9 mouse cellular contexts compared by ENCODE assay signal in genomic region chr13:21752356-21752755, GRCm38 (mm10). TPM values are rescaled to one million over a fixed set of nuclear protein-coding genes. Genes with fewer than 3 reads are reported as not detected.
DNase-seq lines count a peak whose midpoint lies in the region; ATAC-seq and TF ChIP-seq lines count a peak whose summit lies in the region.
"Had no signal": no experiment of that assay in that cellular context is flagged by ENCODE, and none has a peak within 500 bp of the region (broad histone marks: within the 10 kb centered on the region; RNA-seq: fewer than 3 reads in every experiment).

No protein-coding gene starts in this region.

- H3K4me1 ChIP-seq in kidney, postnatal 0 days (replicated peaks; ENCODE audit: insufficient read depth, low read length) = no peaks in the 10 kb centered on the region
- no peaks in the 10 kb centered on the region; the same call in 1 of the 2 replicates for H3K4me1 ChIP-seq in hindbrain, embryonic 11.5 days (replicated peaks; ENCODE audit: control insufficient read depth, insufficient read depth, low read length)
- H3K4me1 ChIP-seq in midbrain, embryonic 15.5 days = peaks cover 26% of the 10 kb centered on the region

- WGBS in kidney, postnatal 0 days = 22% methylated on average over 3 of the region's 3 CpGs
- 49% methylated on average over 3 of the region's 3 CpGs for WGBS in hindbrain, embryonic 11.5 days
- 46% methylated on average over 3 of the region's 3 CpGs for WGBS in midbrain, embryonic 15.5 days

- H3K9me3 ChIP-seq in kidney, postnatal 0 days (replicated peaks; ENCODE audit: low read length) = no peaks in the 10 kb centered on the region
- H3K9me3 ChIP-seq in hindbrain, embryonic 11.5 days (ENCODE audit: control insufficient read depth, low read length) = no peaks in the 10 kb centered on the region
- H3K9me3 ChIP-seq in midbrain, embryonic 15.5 days = no peaks in the 10 kb centered on the region

- H3K27ac ChIP-seq in kidney, postnatal 0 days = no peak overlapping the region
- peak overlapping the region; percentile 59; the same call in 1 of the 2 replicates for H3K27ac ChIP-seq in hindbrain, embryonic 11.5 days (ENCODE audit: low read depth, low read length)
- H3K27ac ChIP-seq in midbrain, embryonic 15.5 days = 0 out of 2 replicates have a peak overlapping the region, but pooled peaks have one; percentile 12
- H3K27ac ChIP-seq in gastrocnemius, adult 2 months = no peak overlapping the region

- H3K4me3 ChIP-seq in kidney, postnatal 0 days (replicated peaks; ENCODE audit: low read depth, low read length) = no peak overlapping the region
- no peak overlapping the region for H3K4me3 ChIP-seq in hindbrain, embryonic 11.5 days (ENCODE audit: low read depth, low read length)
- no peak overlapping the region for H3K4me3 ChIP-seq in midbrain, embryonic 15.5 days
- no peak overlapping the region for H3K4me3 ChIP-seq in gastrocnemius, adult 2 months

- no peaks in the 10 kb centered on the region for H3K36me3 ChIP-seq in kidney, postnatal 0 days (ENCODE audit: insufficient read depth, low read length)
- H3K36me3 ChIP-seq in hindbrain, embryonic 11.5 days (ENCODE audit: control insufficient read depth, insufficient read depth, low read length) = no peaks in the 10 kb centered on the region
- no peaks in the 10 kb centered on the region for H3K36me3 ChIP-seq in midbrain, embryonic 15.5 days (replicated peaks)

- 0 out of 2 replicates have a peak overlapping the region, but pooled peaks have one; percentile 16 for H3K4me2 ChIP-seq in kidney, postnatal 0 days (ENCODE audit: low read length)
- no peak overlapping the region for H3K4me2 ChIP-seq in hindbrain, embryonic 11.5 days (replicated peaks; ENCODE audit: low read depth, low read length)
- H3K4me2 ChIP-seq in midbrain, embryonic 15.5 days = no peak overlapping the region

- peak; percentile 47 for DNase-seq in kidney, postnatal 0 days (ENCODE audit: low spot score)
- DNase-seq in kidney, postnatal 4 days = no peak
- DNase-seq in R1 (ENCODE audit: low read depth, low spot score) = peak; percentile 22
- DNase-seq in hindbrain, embryonic 11.5 days (ENCODE audit: low spot score) = peak; percentile 38
- no peak for DNase-seq in gastrocnemius, adult 2 months
- DNase-seq in adrenal gland, adult 8-10 months = no peak
- no peak for DNase-seq in adrenal gland, adult 18-20 months (ENCODE audit: low spot score in 2 of 2)

- H3K9ac ChIP-seq in kidney, postnatal 0 days (ENCODE audit: low read depth, low read length) = no peak overlapping the region
- no peak overlapping the region for H3K9ac ChIP-seq in hindbrain, embryonic 11.5 days (ENCODE audit: low read depth, low read length)
- no peak overlapping the region for H3K9ac ChIP-seq in midbrain, embryonic 15.5 days

- intact Hi-C loops in gastrocnemius, adult 2 months (cut with DNase I) = loop anchor here (5.0 kb wide), 1 partner anchor 35 kb away; the partner anchor contains the start of genes Hist1h2ai, Hist1h2bl and Hist1h3h

- TF ChIP-seq CTCF in kidney, postnatal 0 days (IDR thresholded peaks at IDR 0.05; ENCODE audit: low read depth) = no peak
- TF ChIP-seq CTCF in gastrocnemius, adult 2 months (IDR thresholded peaks at IDR 0.05) = no peak

- no peaks in the 10 kb centered on the region for H3K27me3 ChIP-seq in kidney, postnatal 0 days (ENCODE audit: insufficient read depth, low read length)
- H3K27me3 ChIP-seq in hindbrain, embryonic 11.5 days (ENCODE audit: control insufficient read depth, insufficient read depth, low read length) = no peaks in the 10 kb centered on the region
- H3K27me3 ChIP-seq in midbrain, embryonic 15.5 days (replicated peaks) = no peaks in the 10 kb centered on the region

- no peak for ATAC-seq in kidney, postnatal 0 days (replicated peaks; ENCODE audit: low FRiP score, low read depth)
- no peak for ATAC-seq in hindbrain, embryonic 11.5 days (ENCODE audit: low FRiP score)
- no peak for ATAC-seq in midbrain, embryonic 15.5 days (replicated peaks)

RNA-seq across cellular contexts. Expression of gene Hist1h2ak, which starts 1.3 kb away (rescaled TPM):
- 18.1 and 21.5 TPM in 2 replicates for polyA plus RNA-seq in kidney, postnatal 0 days (2015; fragmentation: Nextera tagmentation; extraction: Ambion mirVana)
- 4.9 and 6.5 TPM in 2 replicates for polyA plus RNA-seq in hindbrain, embryonic 11.5 days (2014; fragmentation: Nextera tagmentation; extraction: Ambion mirVana)
- polyA plus RNA-seq in midbrain, embryonic 15.5 days (2015; fragmentation: Nextera tagmentation; extraction: Ambion mirVana) = 5.5 and 6.9 TPM in 2 replicates
- total RNA-seq in gastrocnemius, adult 2 months (2021) = under 1 TPM in 1 of 2 experiments, not detected in 1; 0.98 TPM
- total RNA-seq in adrenal gland, adult 8-10 months (2022) = 10 to 100 TPM in 1 of 4 experiments, 1 to 10 TPM in 3; 6.2 to 10.4 (median 7.6) TPM
- 1 to 10 TPM; 7.9 to 8.1 TPM for total RNA-seq in adrenal gland, adult 18-20 months (2021)

RNA-seq across cellular contexts. Expression of gene Hist1h2bn, which starts 1.6 kb away (rescaled TPM):
- 1.8 and 4.6 TPM in 2 replicates for polyA plus RNA-seq in kidney, postnatal 0 days (2015; fragmentation: Nextera tagmentation; extraction: Ambion mirVana)
- 0.67 and 2.2 TPM in 2 replicates for polyA plus RNA-seq in hindbrain, embryonic 11.5 days (2014; fragmentation: Nextera tagmentation; extraction: Ambion mirVana)
- polyA plus RNA-seq in midbrain, embryonic 15.5 days (2015; fragmentation: Nextera tagmentation; extraction: Ambion mirVana) = 0.89 TPM in 1 of 2 replicates, not detected in the other
- 1 to 10 TPM in 1 of 2 experiments, not detected in 1; 1.4 TPM for total RNA-seq in gastrocnemius, adult 2 months (2021)
- 10 to 100 TPM; 10.1 to 17.6 (median 15.3) TPM for total RNA-seq in adrenal gland, adult 8-10 months (2022)
- 10 to 100 TPM; 11.4 to 15.3 TPM for total RNA-seq in adrenal gland, adult 18-20 months (2021)

RNA-seq across cellular contexts. Expression of gene Hist1h4k, which starts 2.1 kb away (rescaled TPM):
- polyA plus RNA-seq in kidney, postnatal 0 days (2015; fragmentation: Nextera tagmentation; extraction: Ambion mirVana) = 2.0 and 3.0 TPM in 2 replicates
- polyA plus RNA-seq in hindbrain, embryonic 11.5 days (2014; fragmentation: Nextera tagmentation; extraction: Ambion mirVana) = 2.4 and 8.0 TPM in 2 replicates
- polyA plus RNA-seq in midbrain, embryonic 15.5 days (2015; fragmentation: Nextera tagmentation; extraction: Ambion mirVana) = 1.8 and 4.2 TPM in 2 replicates
- total RNA-seq in gastrocnemius, adult 2 months (2021) = 10 to 100 TPM; 12.0 to 12.2 TPM
- total RNA-seq in adrenal gland, adult 8-10 months (2022) = 100 to 1,000 TPM in 3 of 4 experiments, 10 to 100 TPM in 1; 68.3 to 123 (median 109) TPM
- 10 to 100 TPM; 76.7 to 88.9 TPM for total RNA-seq in adrenal gland, adult 18-20 months (2021)

RNA-seq across cellular contexts. Expression of gene Hist1h4j, which starts 17.5 kb away (rescaled TPM):
- polyA plus RNA-seq in kidney, postnatal 0 days (2015; fragmentation: Nextera tagmentation; extraction: Ambion mirVana) = 0.34 and 0.65 TPM in 2 replicates
- 0.94 and 1.4 TPM in 2 replicates for polyA plus RNA-seq in hindbrain, embryonic 11.5 days (2014; fragmentation: Nextera tagmentation; extraction: Ambion mirVana)
- 0.93 TPM in 1 of 2 replicates, not detected in the other for polyA plus RNA-seq in midbrain, embryonic 15.5 days (2015; fragmentation: Nextera tagmentation; extraction: Ambion mirVana)
- total RNA-seq in gastrocnemius, adult 2 months (2021) = 1 to 10 TPM in 1 of 2 experiments, under 1 TPM in 1; 0.42 to 1.1 TPM
- total RNA-seq in adrenal gland, adult 8-10 months (2022) = 10 to 100 TPM in 3 of 4 experiments, 1 to 10 TPM in 1; 7.2 to 11.3 (median 10.4) TPM
- total RNA-seq in adrenal gland, adult 18-20 months (2021) = 1 to 10 TPM; 5.4 TPM

RNA-seq across cellular contexts. Expression of gene Hist1h1b, which starts 28.1 kb away (rescaled TPM):
- 13.2 and 13.8 TPM in 2 replicates for polyA plus RNA-seq in kidney, postnatal 0 days (2015; fragmentation: Nextera tagmentation; extraction: Ambion mirVana)
- polyA plus RNA-seq in hindbrain, embryonic 11.5 days (2014; fragmentation: Nextera tagmentation; extraction: Ambion mirVana) = 19.1 TPM in 2 replicates
- 3.4 and 3.7 TPM in 2 replicates for polyA plus RNA-seq in midbrain, embryonic 15.5 days (2015; fragmentation: Nextera tagmentation; extraction: Ambion mirVana)
- total RNA-seq in gastrocnemius, adult 2 months (2021) = under 1 TPM; 0.45 to 0.69 TPM
- total RNA-seq in adrenal gland, adult 8-10 months (2022) = 10 to 100 TPM; 13.2 to 18.9 (median 15.8) TPM
- total RNA-seq in adrenal gland, adult 18-20 months (2021) = 10 to 100 TPM in 1 of 2 experiments, 1 to 10 TPM in 1; 8.8 to 12.2 TPM
- polyA plus RNA-seq: testis, adult 2 months had no signal

Comparison
In these comparisons a context has a peak if more than half of its experiments do, and no peak if none do; other contexts are left out.
1. DNase-seq: peak in kidney, postnatal 0 days (single experiment), R1 (single experiment) and hindbrain, embryonic 11.5 days (single experiment); none in kidney, postnatal 4 days (0 of 2), gastrocnemius, adult 2 months (single experiment), adrenal gland, adult 8-10 months (single experiment) and adrenal gland, adult 18-20 months (0 of 2).
2. H3K27ac ChIP-seq: peak in hindbrain, embryonic 11.5 days (single experiment) and midbrain, embryonic 15.5 days (single experiment); none in kidney, postnatal 0 days (single experiment) and gastrocnemius, adult 2 months (single experiment).
3. RNA of gene Hist1h2bn, which starts 1.6 kb away (total RNA-seq): 10.1 to 17.6 TPM in adrenal gland, adult 8-10 months and 11.4 to 15.3 TPM in adrenal gland, adult 18-20 months; 1.4 TPM in gastrocnemius, adult 2 months; every median in the first group is over 4 times any median in the second.
4. RNA of gene Hist1h4k, which starts 2.1 kb away (total RNA-seq): 68.3 to 123 TPM in adrenal gland, adult 8-10 months and 76.7 to 88.9 TPM in adrenal gland, adult 18-20 months; 12.0 to 12.2 TPM in gastrocnemius, adult 2 months; every median in the first group is over 4 times any median in the second.